Mouse (Mus musculus) heart, adult 2 months (tissue): ENCODE data around the gene Csmd2.

Source experiments
- CTCF ChIP-seq: fragments of 200-600 bp; IDR thresholded peaks from 2 replicates; pipeline ENCODE4 v1.8.1; 2022; ENCODE audit warnings: antibody characterized with exemption, mild to moderate bottlenecking, moderate library complexity
- EP300 ChIP-seq: fragments of 200-500 bp; IDR thresholded peaks from 2 replicates; pipeline ENCODE4 v1.6.1; 2011; ENCODE audit warnings: low read depth, low read length, control low read depth; ENCODE audit not compliant: insufficient read depth
- POLR2A ChIP-seq: fragments of 200-500 bp; IDR thresholded peaks from 2 replicates; pipeline ENCODE4 v1.6.1; 2011; ENCODE audit warnings: mild to moderate bottlenecking, low read depth, low read length, control low read depth; ENCODE audit not compliant: insufficient read depth

GRCm38 (mm10) chr4:128153144-128153543 lies 165.5 kb downstream of the Csmd2 start:
- TF ChIP-seq POLR2A (no peak), CTCF (no peak), EP300 (no peak)
